Mouse (Mus musculus) stomach, embryonic 16.5 days (tissue): ENCODE data around the gene Usp12. TPM values are rescaled to one million over a fixed set of nuclear protein-coding genes. Genes with fewer than 3 reads are reported as not detected.

Experiments used
- ATAC-seq: fragments of 200-750 bp; cut with Nextera tagmentation; 2 replicates; pipeline ENCODE4 v1.8.0; 2017; ENCODE audit warnings: moderate number of reproducible peaks, moderate TSS enrichment; ENCODE audit not compliant: insufficient read depth, low FRiP score
- H3K27ac ChIP-seq: fragments of 300-500 bp; sonication (generic); 2 replicates; pipeline ENCODE4 v1.5.1; 2014; ENCODE audit warnings: low read length
- H3K27me3 ChIP-seq: fragments of 300-500 bp; sonication (generic); 2 replicates; pipeline ENCODE4 v1.6.1; 2014; ENCODE audit warnings: low read length, control low read depth, mixed read lengths; ENCODE audit not compliant: control insufficient read depth, insufficient read depth
- H3K36me3 ChIP-seq: fragments of 300-500 bp; sonication (generic); 2 replicates; pipeline ENCODE4 v1.6.1; 2014; ENCODE audit warnings: low read length; ENCODE audit not compliant: control insufficient read depth, insufficient read depth
- H3K4me1 ChIP-seq: fragments of 300-500 bp; sonication (generic); 2 replicates; pipeline ENCODE4 v1.6.1; 2014; ENCODE audit warnings: low read length, control low read depth, mixed read lengths; ENCODE audit not compliant: control insufficient read depth, insufficient read depth
- H3K4me2 ChIP-seq: fragments of 300-500 bp; sonication (generic); 2 replicates; pipeline ENCODE4 v1.6.1; 2014; ENCODE audit warnings: low read depth, low read length, mixed read lengths
- H3K4me3 ChIP-seq: fragments of 300-500 bp; sonication (generic); replicated peaks from 2 replicates; pipeline ENCODE4 v1.5.1; 2014; ENCODE audit warnings: mild to moderate bottlenecking, low read length
- H3K9ac ChIP-seq: fragments of 300-500 bp; sonication (generic); 2 replicates; pipeline ENCODE4 v1.6.1; 2014; ENCODE audit warnings: low read length
- H3K9me3 ChIP-seq: fragments of 300-500 bp; sonication (generic); replicated peaks from 2 replicates; pipeline ENCODE4 v1.6.1; 2016; ENCODE audit warnings: low read length, control low read depth; ENCODE audit not compliant: control insufficient read depth
- WGBS: fragments of 180-500 bp; shearing (Covaris S2); extraction: QIAGEN DNeasy Blood & Tissue Kit; methylation state at CpG from one replicate; pipeline ENCODE4 v1.1.7; 2014; 5-methylcytosine and 5-hydroxymethylcytosine counted together
- polyA plus RNA-seq: library from polyadenylated mRNA; unstranded; fragments of >200 nt; fragmentation: Nextera tagmentation; extraction: Ambion mirVana; gene quantifications from 2 replicates; pipeline ENCODE4 v1.2.1, GENCODE M21; 2015

Gene Usp12
- polyA plus RNA-seq, 1 experiment from 2014 or later, result 18.2 TPM

DNA sequence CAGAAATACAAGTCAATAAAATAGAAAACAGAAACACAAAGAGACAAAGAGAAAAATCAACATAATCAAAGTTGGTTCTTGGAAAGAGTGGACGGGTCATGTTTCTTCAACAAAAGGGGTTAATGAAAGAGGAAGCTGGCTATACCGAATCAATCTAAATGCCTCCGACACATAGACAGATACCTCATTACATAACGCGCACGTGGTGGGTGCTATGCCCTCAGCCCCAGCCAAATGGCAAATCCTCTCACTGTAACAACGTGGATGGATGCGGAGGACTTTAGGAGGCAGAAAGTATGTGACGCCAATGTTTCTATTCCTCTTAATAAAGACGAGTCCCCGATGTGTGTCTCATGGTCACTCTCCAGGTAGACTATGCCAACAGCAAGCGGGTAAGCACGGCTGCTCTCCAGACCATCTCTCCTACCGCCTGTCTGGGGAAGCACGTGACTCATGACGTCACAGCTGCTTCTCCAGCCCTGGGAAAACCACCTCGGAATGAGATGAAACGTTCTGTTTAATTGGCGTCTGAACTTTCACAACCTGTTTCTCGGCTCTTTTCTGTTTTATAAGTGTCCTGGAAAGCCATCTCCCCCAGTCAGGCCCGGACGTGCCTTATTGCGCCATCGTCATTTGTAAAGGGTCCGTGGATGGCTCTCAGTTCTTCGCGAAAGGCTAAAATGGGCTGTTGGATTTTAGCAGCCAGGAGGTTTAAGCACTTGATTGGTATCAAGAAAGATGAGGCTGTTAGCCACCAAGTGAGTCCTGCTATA, 75.0 kb downstream of the Usp12 start:
- no peaks in the 10 kb centered on the region for H3K36me3 ChIP-seq
- ATAC-seq, result no peak
- H3K27me3 ChIP-seq, result no peaks in the 10 kb centered on the region
- peaks cover 3% of the 10 kb centered on the region; the same call in 1 of the 2 replicates for H3K4me1 ChIP-seq
- H3K27ac ChIP-seq, result no peak overlapping the region
- no peak overlapping the region for H3K9ac ChIP-seq
- WGBS, result 81% methylated on average over 27 of the region's 27 CpGs
- H3K4me3 ChIP-seq, result no peak overlapping the region
- no peaks in the 10 kb centered on the region for H3K9me3 ChIP-seq
- no peak overlapping the region for H3K4me2 ChIP-seq

DNA sequence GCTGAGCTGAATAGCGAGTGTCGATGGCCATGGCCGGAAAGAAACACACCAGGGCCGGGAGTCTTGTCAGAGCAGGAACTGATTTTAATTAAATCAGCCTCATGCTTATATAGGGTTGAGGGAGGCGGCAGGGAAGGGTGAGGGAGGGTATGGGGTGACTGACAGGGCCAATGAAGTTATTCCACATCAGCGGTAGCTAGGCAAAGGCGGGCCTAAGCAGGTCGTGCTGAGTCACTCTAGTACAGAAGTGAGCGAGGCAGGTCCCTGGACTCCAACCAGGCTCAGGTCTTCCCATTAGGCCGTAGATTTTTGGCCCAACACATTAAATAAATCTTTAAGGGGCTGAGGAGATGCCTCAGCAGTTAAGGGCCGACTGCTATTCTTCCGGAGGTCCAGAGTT, 81.0 kb downstream of the Usp12 start:
- Histone ChIP-seq H3K9ac (no peak overlapping the region), H3K4me3 (no peak overlapping the region), H3K9me3 (no peaks in the 10 kb centered on the region), H3K4me1 (peaks cover 3% of the 10 kb centered on the region), H3K27ac (no peak overlapping the region), H3K27me3 (no peaks in the 10 kb centered on the region), H3K4me2 (no peak overlapping the region), H3K36me3 (no peaks in the 10 kb centered on the region)
- ATAC-seq, result no peak
- 89% methylated on average over 12 of the region's 12 CpGs for WGBS

DNA sequence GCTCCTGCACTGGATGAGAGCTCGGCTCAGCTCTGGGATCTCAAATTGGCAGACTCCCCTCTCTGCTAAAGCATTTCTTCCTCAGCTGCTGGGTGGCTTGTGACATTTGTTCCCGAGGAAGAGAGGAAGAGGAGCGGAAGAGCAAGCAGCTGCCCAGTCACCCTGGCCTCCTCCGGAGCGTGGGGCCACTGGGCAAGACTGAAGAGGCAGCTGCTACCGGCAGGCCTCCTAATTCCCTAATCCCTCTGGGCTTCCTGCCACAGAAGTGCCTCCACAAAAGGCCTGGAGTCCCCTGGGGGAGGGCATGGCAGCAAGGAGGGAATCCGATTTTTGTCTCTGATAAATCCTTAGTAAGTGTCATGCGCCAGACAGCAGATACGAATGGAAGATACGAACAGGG, 81.7 kb downstream of the Usp12 start:
- 0 out of 2 replicates have a peak, but pooled peaks cover under 1% of the 10 kb centered on the region for H3K9me3 ChIP-seq
- no peak overlapping the region; the same call in 1 of the 2 replicates for H3K9ac ChIP-seq
- no peaks in the 10 kb centered on the region for H3K36me3 ChIP-seq
- H3K4me1 ChIP-seq, result peaks cover 3% of the 10 kb centered on the region
- WGBS, result 46% methylated on average over 10 of the region's 10 CpGs
- H3K27ac ChIP-seq, result peak overlapping the region; percentile 36; the same call in 1 of the 2 replicates
- peak; percentile 29; the same call in 1 of the 2 replicates for ATAC-seq
- 0 out of 2 replicates have a peak overlapping the region, but pooled peaks have one; percentile 5 for H3K4me2 ChIP-seq
- no peak overlapping the region for H3K4me3 ChIP-seq
- H3K27me3 ChIP-seq, result no peaks in the 10 kb centered on the region

DNA sequence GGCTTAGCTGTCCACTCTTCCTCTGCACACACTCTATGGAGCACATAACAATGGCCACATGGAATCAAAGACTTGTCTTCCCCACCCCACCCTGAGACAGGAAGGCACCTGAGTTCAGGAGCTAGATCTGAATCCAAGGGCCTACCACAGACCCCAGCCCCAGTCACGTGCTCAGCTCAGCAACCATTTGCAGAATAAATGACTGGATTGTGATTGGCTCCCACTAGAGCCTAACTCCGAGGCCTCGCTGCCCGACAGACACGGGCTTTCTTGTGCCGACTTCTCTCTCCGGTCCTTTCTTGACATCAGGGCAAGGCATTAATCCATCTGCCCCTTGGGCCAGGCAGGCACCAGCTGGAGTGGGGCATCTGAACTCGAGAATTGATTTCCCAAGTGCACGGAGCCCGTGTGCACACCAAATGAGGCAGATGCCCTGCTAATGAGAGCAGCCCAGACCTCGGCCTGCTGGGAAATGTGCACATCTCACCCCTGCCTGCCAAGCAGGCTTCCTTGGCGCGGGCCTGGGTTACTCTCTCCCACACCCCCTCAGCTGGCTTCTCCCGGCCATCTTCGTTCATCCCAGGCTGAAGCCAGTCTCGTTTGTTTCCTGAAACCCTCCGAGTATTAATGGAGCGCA, 82.4 kb downstream of the Usp12 start:
- Histone ChIP-seq H3K36me3 (no peaks in the 10 kb centered on the region), H3K9me3 (peaks cover 3% of the 10 kb centered on the region; the same call in 1 of the 2 replicates), H3K9ac (no peak overlapping the region), H3K4me2 (0 out of 2 replicates have a peak overlapping the region, but pooled peaks have one; percentile 5), H3K27ac (peak overlapping the region; percentile 36; the same call in 1 of the 2 replicates), H3K4me1 (peaks cover 3% of the 10 kb centered on the region), H3K27me3 (no peaks in the 10 kb centered on the region), H3K4me3 (no peak overlapping the region)
- peak; percentile 51; the same call in 1 of the 2 replicates for ATAC-seq
- WGBS, result 60% methylated on average over 18 of the region's 18 CpGs

DNA sequence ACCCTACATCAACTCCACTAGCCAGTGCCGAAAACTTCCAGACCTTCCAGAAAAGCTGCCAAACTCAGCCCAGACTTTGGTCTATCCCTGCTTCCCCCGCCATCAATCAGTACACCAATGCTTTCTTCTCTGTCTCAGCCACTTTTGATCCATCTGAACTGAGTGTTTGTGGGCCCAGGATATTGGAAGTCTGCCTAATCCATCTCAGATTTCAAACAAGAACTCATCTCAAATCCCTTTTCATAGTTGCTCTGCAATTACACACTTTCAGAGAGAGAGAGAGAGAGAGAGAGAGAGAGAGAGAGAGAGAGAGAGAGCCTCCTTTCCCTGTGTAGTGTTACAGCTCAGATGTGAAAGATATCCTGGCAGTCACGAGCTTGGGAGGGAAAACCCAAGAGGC, 85.4 kb downstream of the Usp12 start:
- H3K27me3 ChIP-seq, result no peaks in the 10 kb centered on the region
- H3K9me3 ChIP-seq, result peaks cover 3% of the 10 kb centered on the region; the same call in 1 of the 2 replicates
- H3K36me3 ChIP-seq, result no peaks in the 10 kb centered on the region
- no peak overlapping the region for H3K9ac ChIP-seq
- no peak overlapping the region for H3K4me3 ChIP-seq
- ATAC-seq, result no peak
- no peak overlapping the region for H3K27ac ChIP-seq
- WGBS, result 38% methylated on average over 3 of the region's 3 CpGs
- H3K4me2 ChIP-seq, result no peak overlapping the region
- peaks cover 3% of the 10 kb centered on the region for H3K4me1 ChIP-seq

DNA sequence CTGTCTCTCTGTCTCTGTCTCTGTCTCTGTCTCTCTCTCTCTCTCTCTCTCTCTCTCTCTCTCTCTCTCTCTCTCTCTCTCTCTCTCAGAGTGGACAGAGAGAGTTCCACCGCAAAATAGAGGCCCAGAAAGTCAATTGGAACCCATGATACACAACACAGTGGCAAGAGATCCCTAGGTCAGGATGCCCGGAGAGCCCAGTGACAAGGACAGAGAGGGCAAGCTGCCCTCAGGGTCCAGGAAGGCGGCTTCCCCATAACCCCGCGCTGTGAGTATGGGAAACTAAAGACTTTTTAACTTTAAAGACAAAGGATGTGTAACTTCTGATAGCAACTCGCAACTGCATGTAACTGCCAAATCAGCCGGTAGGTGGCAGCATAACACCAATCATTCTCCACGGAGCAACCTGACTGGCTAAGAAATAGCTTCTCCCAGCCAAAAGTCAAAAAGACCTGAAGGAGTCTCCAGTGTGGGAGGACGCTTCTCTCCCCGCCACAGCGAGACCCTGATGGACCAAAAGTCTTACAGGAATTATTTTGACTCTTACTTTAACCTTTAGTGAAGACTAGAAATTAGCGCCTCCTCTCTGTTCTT, 88.9 kb downstream of the Usp12 start:
- Histone ChIP-seq H3K36me3 (no peaks in the 10 kb centered on the region), H3K27ac (no peak overlapping the region), H3K4me2 (no peak overlapping the region), H3K4me3 (no peak overlapping the region), H3K9ac (peak overlapping the region; percentile 27; the same call in 1 of the 2 replicates), H3K4me1 (no peaks in the 10 kb centered on the region; the same call in 1 of the 2 replicates), H3K27me3 (no peaks in the 10 kb centered on the region), H3K9me3 (peaks cover 3% of the 10 kb centered on the region; the same call in 1 of the 2 replicates)
- 7% methylated on average over 12 of the region's 12 CpGs for WGBS
- no peak for ATAC-seq

DNA sequence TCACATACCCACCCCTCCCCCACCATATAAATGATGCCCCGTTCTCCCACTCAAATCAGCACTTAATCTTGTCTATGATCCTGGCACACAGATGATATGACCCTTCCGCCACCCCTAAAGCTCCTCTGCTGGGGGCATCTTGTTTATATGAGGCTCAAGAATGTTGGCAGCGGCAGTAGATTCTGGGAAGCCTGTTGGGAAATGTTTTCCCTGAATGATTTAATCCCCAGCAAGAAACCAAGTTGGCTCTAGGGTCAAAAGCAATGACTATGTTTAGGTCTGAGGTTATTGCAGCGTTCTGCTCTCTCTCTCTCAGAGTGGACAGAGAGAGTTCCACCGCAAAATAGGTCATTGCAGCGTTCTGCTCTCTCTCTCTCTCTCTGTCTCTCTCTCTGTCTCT, 89.4 kb downstream of the Usp12 start:
- WGBS, result 65% methylated on average over 6 of the region's 6 CpGs
- no peak for ATAC-seq

DNA sequence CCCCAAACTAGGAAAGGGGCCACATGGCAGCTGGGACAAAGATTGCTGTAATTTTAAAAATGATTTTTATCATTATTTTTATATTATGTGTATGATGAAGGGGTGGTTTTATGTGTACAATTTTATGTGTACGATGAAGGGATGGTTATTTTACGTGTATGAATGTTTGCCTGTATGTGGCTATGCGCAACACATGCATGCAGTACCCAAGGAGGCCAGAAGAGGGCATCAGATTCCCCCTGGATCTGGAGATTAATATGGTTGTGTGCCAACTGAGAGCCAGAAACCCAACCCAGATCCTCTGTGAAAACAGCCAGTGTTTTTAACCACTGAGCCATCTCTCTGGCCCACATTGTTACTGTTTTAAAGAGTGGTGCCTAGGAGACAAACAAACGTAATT, 90.6 kb downstream of the Usp12 start:
- Histone ChIP-seq H3K27me3 (no peaks in the 10 kb centered on the region), H3K4me1 (no peaks in the 10 kb centered on the region), H3K9ac (no peak overlapping the region), H3K4me2 (no peak overlapping the region), H3K36me3 (no peaks in the 10 kb centered on the region), H3K9me3 (peaks cover 3% of the 10 kb centered on the region; the same call in 1 of the 2 replicates), H3K27ac (peak overlapping the region; percentile 44), H3K4me3 (no peak overlapping the region)
- 93% methylated on average over 4 of the region's 4 CpGs for WGBS
- no peak for ATAC-seq

More for the DNA sequence above, 89.4 kb downstream of the Usp12 start:
- no peaks in the 10 kb centered on the region; the same call in 1 of the 2 replicates for H3K4me1 ChIP-seq
- H3K9me3 ChIP-seq, result peaks cover 3% of the 10 kb centered on the region; the same call in 1 of the 2 replicates
- no peaks in the 10 kb centered on the region for H3K27me3 ChIP-seq
- H3K36me3 ChIP-seq, result no peaks in the 10 kb centered on the region
- no peak overlapping the region for H3K27ac ChIP-seq
- no peak overlapping the region for H3K4me3 ChIP-seq
- H3K4me2 ChIP-seq, result no peak overlapping the region
- H3K9ac ChIP-seq, result 0 out of 2 replicates have a peak overlapping the region, but pooled peaks have one; percentile 27
